Mouse (Mus musculus): ENCODE results near the gene Col8a2. TPM values are rescaled to one million over a fixed set of nuclear protein-coding genes. Genes with fewer than 3 reads are reported as not detected.

Col8a2 gene
- polyA plus RNA-seq, 1 experiment from 2014 or later, result 1.4 TPM

- no peaks in the 10 kb centered on the region for H3K36me3 ChIP-seq (ENCODE audit: control insufficient read depth, insufficient read depth, low read length)
- H3K4me3 ChIP-seq (ENCODE audit: low read depth, low read length), result peak overlapping the region; percentile 99
- H3K27me3 ChIP-seq (ENCODE audit: control insufficient read depth, insufficient read depth, low read length), result no peaks in the 10 kb centered on the region
- peaks cover 62% of the 10 kb centered on the region for H3K4me1 ChIP-seq (ENCODE audit: control insufficient read depth, insufficient read depth, low read length)
- ATAC-seq (ENCODE audit: insufficient number of reproducible peaks, low FRiP score, low TSS enrichment, low read depth) (no peak), DNase-seq (ENCODE audit: low spot score) (peak; percentile 52)
- H3K27ac ChIP-seq (replicated peaks; ENCODE audit: low read depth, low read length), result peak overlapping the region; percentile 88
- no peaks in the 10 kb centered on the region for H3K9me3 ChIP-seq (ENCODE audit: control insufficient read depth, low read length)
- H3K4me2 ChIP-seq (ENCODE audit: low read depth, severe bottlenecking), result peak overlapping the region; percentile 71
- WGBS, result 3% methylated on average over 26 of the region's 26 CpGs
- H3K9ac ChIP-seq (ENCODE audit: low read length), result peak overlapping the region; percentile 96
These were observed 29.4 kb upstream of the Col8a2 start for GRCm38 (mm10) chr4:126256967-126257881.

- ATAC-seq (ENCODE audit: insufficient number of reproducible peaks, low FRiP score, low TSS enrichment, low read depth) (no peak), DNase-seq (ENCODE audit: low spot score) (peak; percentile 31)
- no peaks in the 10 kb centered on the region for H3K36me3 ChIP-seq (ENCODE audit: control insufficient read depth, insufficient read depth, low read length)
- H3K4me1 ChIP-seq (ENCODE audit: control insufficient read depth, insufficient read depth, low read length), result peaks cover 48% of the 10 kb centered on the region
- no peaks in the 10 kb centered on the region for H3K27me3 ChIP-seq (ENCODE audit: control insufficient read depth, insufficient read depth, low read length)
- H3K9me3 ChIP-seq (ENCODE audit: control insufficient read depth, low read length), result no peaks in the 10 kb centered on the region
- H3K9ac ChIP-seq (ENCODE audit: low read length), result 0 out of 2 replicates have a peak overlapping the region, but pooled peaks have one; percentile 17
- peak overlapping the region; percentile 41; the same call in 1 of the 2 replicates for H3K4me2 ChIP-seq (ENCODE audit: low read depth, severe bottlenecking)
- H3K27ac ChIP-seq (replicated peaks; ENCODE audit: low read depth, low read length), result peak overlapping the region; percentile 80
- H3K4me3 ChIP-seq (ENCODE audit: low read depth, low read length), result no peak overlapping the region
- WGBS, result 28% methylated on average over 3 of the region's 3 CpGs
These were observed 27.5 kb upstream of the Col8a2 start for GRCm38 (mm10) chr4:126259063-126259462.

- under 1% methylated on average over 15 of the region's 15 CpGs for WGBS
These were observed 27.0 kb upstream of the Col8a2 start for GRCm38 (mm10) chr4:126259523-126260160.

GRCm38 (mm10) chr4:126260520-126261201 lies 25.9 kb upstream of the Col8a2 start:
- Histone ChIP-seq H3K4me3 (ENCODE audit: low read depth, low read length) (peak overlapping the region; percentile 5; the same call in 1 of the 2 replicates), H3K4me2 (ENCODE audit: low read depth, severe bottlenecking) (peak overlapping the region; percentile 41), H3K4me1 (ENCODE audit: control insufficient read depth, insufficient read depth, low read length) (peaks cover 41% of the 10 kb centered on the region), H3K27ac (replicated peaks; ENCODE audit: low read depth, low read length) (peak overlapping the region; percentile 80), H3K9ac (ENCODE audit: low read length) (no peak overlapping the region), H3K9me3 (ENCODE audit: control insufficient read depth, low read length) (no peaks in the 10 kb centered on the region), H3K27me3 (ENCODE audit: control insufficient read depth, insufficient read depth, low read length) (no peaks in the 10 kb centered on the region), H3K36me3 (ENCODE audit: control insufficient read depth, insufficient read depth, low read length) (no peaks in the 10 kb centered on the region)
- 4% methylated on average over 10 of the region's 10 CpGs for WGBS
- DNase-seq (ENCODE audit: low spot score) (peak; percentile 65), ATAC-seq (ENCODE audit: insufficient number of reproducible peaks, low FRiP score, low TSS enrichment, low read depth) (no peak)

More at GRCm38 (mm10) chr4:126259523-126260160, 27.0 kb upstream of the Col8a2 start:
- Histone ChIP-seq H3K4me3 (ENCODE audit: low read depth, low read length) (no peak overlapping the region), H3K4me2 (ENCODE audit: low read depth, severe bottlenecking) (peak overlapping the region; percentile 41), H3K27ac (replicated peaks; ENCODE audit: low read depth, low read length) (peak overlapping the region; percentile 80), H3K9me3 (ENCODE audit: control insufficient read depth, low read length) (no peaks in the 10 kb centered on the region), H3K27me3 (ENCODE audit: control insufficient read depth, insufficient read depth, low read length) (no peaks in the 10 kb centered on the region), H3K9ac (ENCODE audit: low read length) (peak overlapping the region; percentile 12; the same call in 1 of the 2 replicates), H3K4me1 (ENCODE audit: control insufficient read depth, insufficient read depth, low read length) (peaks cover 43% of the 10 kb centered on the region), H3K36me3 (ENCODE audit: control insufficient read depth, insufficient read depth, low read length) (no peaks in the 10 kb centered on the region)
- DNase-seq (ENCODE audit: low spot score) (peak; percentile 87), ATAC-seq (ENCODE audit: insufficient number of reproducible peaks, low FRiP score, low TSS enrichment, low read depth) (peak; percentile 31; the same call in 1 of the 2 replicates)

GRCm38 (mm10) chr4:126261266-126261665 lies 25.3 kb upstream of the Col8a2 start:
- Histone ChIP-seq H3K4me2 (ENCODE audit: low read depth, severe bottlenecking) (peak overlapping the region; percentile 41; the same call in 1 of the 2 replicates), H3K4me3 (ENCODE audit: low read depth, low read length) (peak overlapping the region; percentile 5; the same call in 1 of the 2 replicates), H3K36me3 (ENCODE audit: control insufficient read depth, insufficient read depth, low read length) (no peaks in the 10 kb centered on the region), H3K9ac (ENCODE audit: low read length) (0 out of 2 replicates have a peak overlapping the region, but pooled peaks have one; percentile 17), H3K4me1 (ENCODE audit: control insufficient read depth, insufficient read depth, low read length) (peaks cover 41% of the 10 kb centered on the region), H3K27me3 (ENCODE audit: control insufficient read depth, insufficient read depth, low read length) (no peaks in the 10 kb centered on the region), H3K9me3 (ENCODE audit: control insufficient read depth, low read length) (no peaks in the 10 kb centered on the region), H3K27ac (replicated peaks; ENCODE audit: low read depth, low read length) (peak overlapping the region; percentile 80)
- DNase-seq (ENCODE audit: low spot score) (no peak), ATAC-seq (ENCODE audit: insufficient number of reproducible peaks, low FRiP score, low TSS enrichment, low read depth) (no peak)
- 71% methylated on average over 6 of the region's 6 CpGs for WGBS

- Histone ChIP-seq H3K27ac (replicated peaks; ENCODE audit: low read depth, low read length) (no peak overlapping the region), H3K9ac (ENCODE audit: low read length) (no peak overlapping the region), H3K9me3 (ENCODE audit: control insufficient read depth, low read length) (no peaks in the 10 kb centered on the region), H3K4me2 (ENCODE audit: low read depth, severe bottlenecking) (no peak overlapping the region), H3K36me3 (ENCODE audit: control insufficient read depth, insufficient read depth, low read length) (no peaks in the 10 kb centered on the region), H3K4me1 (ENCODE audit: control insufficient read depth, insufficient read depth, low read length) (peaks cover 41% of the 10 kb centered on the region), H3K27me3 (ENCODE audit: control insufficient read depth, insufficient read depth, low read length) (no peaks in the 10 kb centered on the region), H3K4me3 (ENCODE audit: low read depth, low read length) (no peak overlapping the region)
- ATAC-seq (ENCODE audit: insufficient number of reproducible peaks, low FRiP score, low TSS enrichment, low read depth), result no peak
- peak; percentile 28 for DNase-seq (ENCODE audit: low spot score)
- WGBS, result 51% methylated on average over 7 of the region's 7 CpGs
These were observed 24.9 kb upstream of the Col8a2 start for GRCm38 (mm10) chr4:126261675-126262074.

- peaks cover 38% of the 10 kb centered on the region for H3K4me1 ChIP-seq (ENCODE audit: control insufficient read depth, insufficient read depth, low read length)
- peak within 1 kb of the TSS; percentile 84 for H3K4me3 ChIP-seq (ENCODE audit: low read depth, low read length)
- H3K27ac ChIP-seq (replicated peaks; ENCODE audit: low read depth, low read length), result peak within 1 kb of the TSS; percentile 80; the same call in 1 of the 2 replicates
- no peaks in the 10 kb centered on the region for H3K9me3 ChIP-seq (ENCODE audit: control insufficient read depth, low read length)
- peak within 1 kb of the TSS; percentile 84 for H3K4me2 ChIP-seq (ENCODE audit: low read depth, severe bottlenecking)
- WGBS, result under 1% methylated on average over 46 of the region's 46 CpGs
- ATAC-seq (ENCODE audit: insufficient number of reproducible peaks, low FRiP score, low TSS enrichment, low read depth) (peak; percentile 90), DNase-seq (ENCODE audit: low spot score) (peak; percentile 100)
- no peaks in the 10 kb centered on the region for H3K36me3 ChIP-seq (ENCODE audit: control insufficient read depth, insufficient read depth, low read length)
- no peaks in the 10 kb centered on the region for H3K27me3 ChIP-seq (ENCODE audit: control insufficient read depth, insufficient read depth, low read length)
- H3K9ac ChIP-seq (ENCODE audit: low read length), result peak within 1 kb of the TSS; percentile 81
These were observed 24.3 kb upstream of the Col8a2 start, which contains the start of gene Trappc3 for GRCm38 (mm10) chr4:126262119-126262807. TSS of gene Trappc3 (plus strand) at chr4:126262325.

Data from limb, embryonic 11.5 days (tissue).